Mouse (Mus musculus): ENCODE measurements around the gene Lhx1. TPM values are rescaled to one million over a fixed set of nuclear protein-coding genes. Genes with fewer than 3 reads are reported as not detected.
A peak's percentile ranks its signal among the peaks of the same experiment; 100 is the strongest.

Gene Lhx1
- polyA plus RNA-seq, 1 experiment from 2014 or later: 16.4 TPM

GRCm38 (mm10) chr11:84553821-84554450, 28.6 kb upstream of the Lhx1 start:
- 74% methylated on average over 14 of the region's 14 CpGs for WGBS
- H3K27ac ChIP-seq: no peak overlapping the region
- no peak overlapping the region for H3K9ac ChIP-seq
- no peaks in the 10 kb centered on the region for H3K36me3 ChIP-seq (replicated peaks)
- H3K4me3 ChIP-seq (replicated peaks): no peak overlapping the region
- H3K4me2 ChIP-seq: no peak overlapping the region
- peaks cover 5% of the 10 kb centered on the region for H3K4me1 ChIP-seq
- no peak for ATAC-seq (ENCODE audit: low FRiP score)
- H3K27me3 ChIP-seq: peaks cover 52% of the 10 kb centered on the region
- H3K9me3 ChIP-seq: no peaks in the 10 kb centered on the region

GRCm38 (mm10) chr11:84551296-84551695, 26.0 kb upstream of the Lhx1 start:
- 86% methylated on average over 4 of the region's 4 CpGs for WGBS

GRCm38 (mm10) chr11:84549258-84549791, 24.0 kb upstream of the Lhx1 start:
- peaks cover 16% of the 10 kb centered on the region for H3K4me1 ChIP-seq

More at GRCm38 (mm10) chr11:84551296-84551695, 26.0 kb upstream of the Lhx1 start:
- Histone ChIP-seq H3K36me3 (replicated peaks) (no peaks in the 10 kb centered on the region), H3K4me3 (replicated peaks) (no peak overlapping the region), H3K27ac (no peak overlapping the region), H3K9me3 (no peaks in the 10 kb centered on the region), H3K4me1 (peaks cover 16% of the 10 kb centered on the region), H3K27me3 (peaks cover 72% of the 10 kb centered on the region), H3K9ac (no peak overlapping the region), H3K4me2 (no peak overlapping the region)
- ATAC-seq (ENCODE audit: low FRiP score): no peak

GRCm38 (mm10) chr11:84548293-84548692, 23.0 kb upstream of the Lhx1 start:
- Histone ChIP-seq H3K9ac (no peak overlapping the region), H3K9me3 (no peaks in the 10 kb centered on the region), H3K4me1 (peaks cover 16% of the 10 kb centered on the region), H3K27ac (no peak overlapping the region), H3K4me3 (replicated peaks) (no peak overlapping the region), H3K36me3 (replicated peaks) (no peaks in the 10 kb centered on the region), H3K4me2 (no peak overlapping the region), H3K27me3 (peaks cover 77% of the 10 kb centered on the region)
- no peak for ATAC-seq (ENCODE audit: low FRiP score)
- 28% methylated on average over 2 of the region's 2 CpGs for WGBS

More at GRCm38 (mm10) chr11:84549258-84549791, 24.0 kb upstream of the Lhx1 start:
- no peaks in the 10 kb centered on the region for H3K9me3 ChIP-seq
- no peak for ATAC-seq (ENCODE audit: low FRiP score)
- H3K4me3 ChIP-seq (replicated peaks): no peak overlapping the region
- 36% methylated on average over 6 of the region's 6 CpGs for WGBS
- H3K27ac ChIP-seq: no peak overlapping the region
- no peak overlapping the region for H3K9ac ChIP-seq
- no peaks in the 10 kb centered on the region for H3K36me3 ChIP-seq (replicated peaks)
- H3K4me2 ChIP-seq: no peak overlapping the region
- peaks cover 78% of the 10 kb centered on the region for H3K27me3 ChIP-seq

- no peak overlapping the region for H3K9ac ChIP-seq
- H3K4me3 ChIP-seq (replicated peaks): no peak overlapping the region
- no peak for ATAC-seq (ENCODE audit: low FRiP score)
- no peaks in the 10 kb centered on the region for H3K9me3 ChIP-seq
- no peak overlapping the region for H3K27ac ChIP-seq
- no peaks in the 10 kb centered on the region for H3K36me3 ChIP-seq (replicated peaks)
- WGBS: 16% methylated on average over 4 of the region's 4 CpGs
- peaks cover 86% of the 10 kb centered on the region for H3K27me3 ChIP-seq
- H3K4me2 ChIP-seq: no peak overlapping the region
- H3K4me1 ChIP-seq: peaks cover 8% of the 10 kb centered on the region
Measured at GRCm38 (mm10) chr11:84539981-84540380, 14.6 kb upstream of the Lhx1 start.

GRCm38 (mm10) chr11:84529797-84530703, 4.7 kb upstream of the Lhx1 start:
- peak overlapping the region; percentile 36; the same call in 1 of the 2 replicates for H3K4me2 ChIP-seq
- peaks cover 33% of the 10 kb centered on the region for H3K4me1 ChIP-seq
- H3K27ac ChIP-seq: no peak overlapping the region
- ATAC-seq (ENCODE audit: low FRiP score): no peak
- no peak overlapping the region for H3K4me3 ChIP-seq (replicated peaks)
- no peaks in the 10 kb centered on the region for H3K36me3 ChIP-seq (replicated peaks)
- no peaks in the 10 kb centered on the region for H3K9me3 ChIP-seq
- 9% methylated on average over 14 of the region's 14 CpGs for WGBS
- peaks cover 100% of the 10 kb centered on the region for H3K27me3 ChIP-seq
- H3K9ac ChIP-seq: no peak overlapping the region

- Histone ChIP-seq H3K9me3 (no peaks in the 10 kb centered on the region), H3K4me3 (replicated peaks) (peak overlapping the region; percentile 11; the same call in 1 of the 2 replicates), H3K9ac (no peak overlapping the region), H3K27ac (peak overlapping the region; percentile 31; the same call in 1 of the 2 replicates), H3K36me3 (replicated peaks) (no peaks in the 10 kb centered on the region), H3K27me3 (peaks cover 100% of the 10 kb centered on the region), H3K4me2 (peak overlapping the region; percentile 36), H3K4me1 (peaks cover 41% of the 10 kb centered on the region)
- ATAC-seq (ENCODE audit: low FRiP score): no peak
- WGBS: 1% methylated on average over 24 of the region's 24 CpGs
Measured at GRCm38 (mm10) chr11:84529143-84529755, 3.9 kb upstream of the Lhx1 start.

GRCm38 (mm10) chr11:84526976-84527860, 1.9 kb upstream of the Lhx1 start:
- Histone ChIP-seq H3K9me3 (no peaks in the 10 kb centered on the region), H3K9ac (no peak overlapping the region), H3K4me1 (peaks cover 49% of the 10 kb centered on the region), H3K4me2 (peak overlapping the region; percentile 85), H3K27ac (no peak overlapping the region), H3K36me3 (replicated peaks) (no peaks in the 10 kb centered on the region), H3K4me3 (replicated peaks) (peak overlapping the region; percentile 46), H3K27me3 (peaks cover 100% of the 10 kb centered on the region)
- 1% methylated on average over 29 of the region's 29 CpGs for WGBS
- ATAC-seq (ENCODE audit: low FRiP score): no peak

- Histone ChIP-seq H3K36me3 (replicated peaks) (no peaks in the 10 kb centered on the region), H3K4me3 (replicated peaks) (peak overlapping the region; percentile 46), H3K9ac (no peak overlapping the region), H3K27ac (no peak overlapping the region), H3K9me3 (no peaks in the 10 kb centered on the region), H3K4me2 (peak overlapping the region; percentile 85), H3K4me1 (peaks cover 49% of the 10 kb centered on the region), H3K27me3 (peaks cover 100% of the 10 kb centered on the region)
- no peak for ATAC-seq (ENCODE audit: low FRiP score)
- WGBS: 2% methylated on average over 10 of the region's 10 CpGs
Measured at GRCm38 (mm10) chr11:84526451-84526850, 1.1 kb upstream of the Lhx1 start.

GRCm38 (mm10) chr11:84524511-84525270, 644 bp downstream of the Lhx1 start:
- H3K27me3 ChIP-seq: peaks cover 100% of the 10 kb centered on the region
- H3K27ac ChIP-seq: peak overlapping the region; percentile 50; the same call in 1 of the 2 replicates
- 0% methylated on average over 47 of the region's 48 CpGs for WGBS
- ATAC-seq (ENCODE audit: low FRiP score): 0 out of 2 replicates have a peak, but pooled peaks have one; percentile 54
- H3K4me1 ChIP-seq: peaks cover 52% of the 10 kb centered on the region
- H3K9ac ChIP-seq: peak overlapping the region; percentile 56
- H3K36me3 ChIP-seq (replicated peaks): no peaks in the 10 kb centered on the region
- H3K4me3 ChIP-seq (replicated peaks): peak overlapping the region; percentile 46
- no peaks in the 10 kb centered on the region for H3K9me3 ChIP-seq
- peak overlapping the region; percentile 85 for H3K4me2 ChIP-seq
